Mouse (Mus musculus) brain, embryonic 14.5 days (tissue): ENCODE measurements around the gene Nags. TPM values are rescaled to one million over a fixed set of nuclear protein-coding genes. Genes with fewer than 3 reads are reported as not detected.

ENCODE experiments used
- DNase-seq: peaks from one replicate; pipeline ENCODE4 v3.0.0-alpha.2; 2011; ENCODE audit warnings: low read depth
- CTCF ChIP-seq: fragments of 200-500 bp; IDR thresholded peaks from 2 replicates; pipeline ENCODE4 v1.5.1; 2012; ENCODE audit warnings: inconsistent platforms, mild to moderate bottlenecking, moderate library complexity, borderline replicate concordance; ENCODE audit not compliant: insufficient read depth, insufficient read length; ENCODE audit errors: extremely low read depth
- POLR2A ChIP-seq: fragments of 200-500 bp; IDR thresholded peaks from 2 replicates; pipeline ENCODE4 v1.6.1; 2012; ENCODE audit warnings: mild to moderate bottlenecking, inconsistent platforms, borderline replicate concordance; ENCODE audit not compliant: poor library complexity, insufficient read depth, insufficient read length, severe bottlenecking; ENCODE audit errors: extremely low read depth
- polyA plus RNA-seq: library from polyadenylated mRNA; depleted of rRNA; stranded (reverse); fragments of >200 nt; gene quantifications from 2 replicates; pipeline ENCODE4 v1.2.3, GENCODE M21; 2012; rRNA removed

The Nags gene
- polyA plus RNA-seq, 1 experiment: 0.04 TPM

DNA sequence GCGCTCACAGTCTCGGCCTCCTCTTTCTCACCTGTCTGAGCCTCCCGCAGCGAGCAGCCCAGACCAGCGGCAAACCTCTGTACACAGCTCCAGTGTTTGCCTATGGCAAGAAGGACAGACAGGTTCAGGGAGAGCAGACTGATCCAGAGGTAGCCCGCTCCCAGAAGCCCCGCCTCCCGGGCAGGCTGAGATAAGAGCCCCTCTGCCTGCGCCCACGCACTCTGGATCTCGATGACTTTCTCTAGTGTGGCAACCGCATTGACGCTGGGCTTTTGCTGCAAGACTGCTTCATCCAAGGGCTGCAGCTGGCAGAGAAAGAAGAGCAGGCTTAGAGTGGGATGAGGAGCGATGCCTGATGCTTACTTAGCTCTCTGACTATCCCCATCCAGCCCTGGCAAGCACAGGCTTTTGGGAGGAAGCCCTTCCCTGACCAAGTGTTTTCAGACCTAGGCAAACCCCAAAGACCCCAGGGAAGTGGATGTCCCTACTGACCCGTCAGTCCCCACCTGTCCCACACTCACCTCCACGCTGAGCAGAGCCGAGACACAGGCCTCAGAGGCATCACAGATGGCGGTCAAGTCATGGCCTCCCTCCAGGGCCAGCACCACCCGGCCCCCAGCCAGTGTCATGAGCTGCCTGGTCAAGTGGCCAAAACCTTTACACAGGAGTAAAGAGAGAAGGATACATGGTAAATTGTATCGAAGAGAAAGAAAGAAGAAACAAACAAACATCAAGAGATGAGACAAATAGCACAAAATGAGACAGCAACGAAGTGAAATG, 50.9 kb downstream of the Nags start:
- DNase-seq: no peak

DNA sequence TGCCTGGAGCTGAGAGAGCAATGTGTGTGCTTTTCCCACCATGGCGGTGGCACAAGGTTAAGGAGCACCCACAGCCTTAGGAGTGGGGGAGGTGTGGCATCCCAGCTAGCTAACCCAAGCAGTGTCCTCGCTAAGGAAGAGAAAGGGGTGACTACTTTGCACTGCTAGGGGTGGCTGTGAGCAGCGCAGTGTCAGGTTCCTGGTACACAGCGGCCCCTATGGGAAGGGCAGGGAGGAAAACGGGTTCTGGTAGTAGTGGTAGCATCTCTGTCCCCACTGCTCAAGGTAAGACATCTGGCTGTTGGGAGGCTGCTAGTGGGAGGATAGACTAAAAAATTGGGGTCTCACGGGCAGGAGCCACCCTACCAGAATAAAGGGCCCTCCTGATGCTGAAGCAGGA, 52.9 kb downstream of the Nags start:
- TF ChIP-seq CTCF (no peak), POLR2A (no peak)
- DNase-seq: no peak

More for the DNA sequence above, 50.9 kb downstream of the Nags start:
- no peak for TF ChIP-seq POLR2A
- TF ChIP-seq CTCF: no peak

Other genes starting within 250 kb of the Nags start
- gene Sost, start 178.5 kb upstream of the Nags start, polyA plus RNA-seq: 0.22 and 0.23 TPM in 2 replicates
- gene Cfap97d1, start 161.2 kb upstream of the Nags start, polyA plus RNA-seq: not detected in 2 replicates
- 9.7 and 15.4 TPM in 2 replicates for gene Dusp3, start 158.5 kb upstream of the Nags start, polyA plus RNA-seq
- gene Mpp3, start 117.1 kb upstream of the Nags start, polyA plus RNA-seq: 50.9 and 55.3 TPM in 2 replicates
- gene Cd300lg, start 104.0 kb upstream of the Nags start, polyA plus RNA-seq: 0.11 and 0.15 TPM in 2 replicates
- 49.9 and 51.5 TPM in 2 replicates for gene Mpp2, start 57.0 kb upstream of the Nags start, polyA plus RNA-seq
- not detected in 2 replicates for gene Ppy, start 44.2 kb upstream of the Nags start, polyA plus RNA-seq
- 1.8 and 4.0 TPM in 2 replicates for gene Pyy, start 37.7 kb upstream of the Nags start, polyA plus RNA-seq
- 36.3 and 38.6 TPM in 2 replicates for gene Tmem101, start 10.9 kb downstream of the Nags start, polyA plus RNA-seq
- gene Lsm12, start 39.8 kb downstream of the Nags start, polyA plus RNA-seq: 36.5 and 47.6 TPM in 2 replicates
- 56.9 and 67.0 TPM in 2 replicates for gene G6pc3, start 44.1 kb downstream of the Nags start, polyA plus RNA-seq
- 147 and 153 TPM in 2 replicates for gene Hdac5, start 84.7 kb downstream of the Nags start, polyA plus RNA-seq
- 5.0 and 8.2 TPM in 2 replicates for gene BC030867, start 103.4 kb downstream of the Nags start, polyA plus RNA-seq
- 0.25 and 0.56 TPM in 2 replicates for gene Asb16, start 123.2 kb downstream of the Nags start, polyA plus RNA-seq
- gene Tmub2, start 139.4 kb downstream of the Nags start, polyA plus RNA-seq: 74.7 and 88.3 TPM in 2 replicates
- 116 and 130 TPM in 2 replicates for gene Atxn7l3, start 151.1 kb downstream of the Nags start, polyA plus RNA-seq
- gene Ubtf, start 174.2 kb downstream of the Nags start, polyA plus RNA-seq: 57.7 and 80.5 TPM in 2 replicates
- 1.3 and 2.6 TPM in 2 replicates for gene Slc4a1, start 220.7 kb downstream of the Nags start, polyA plus RNA-seq
- 292 and 306 TPM in 2 replicates for gene Rundc3a, start 247.9 kb downstream of the Nags start, polyA plus RNA-seq